Mouse (Mus musculus) erythroblast, embryonic 14.5 days (primary cell): ENCODE data around the gene Pa2g4.

Experiments used
- GATA1 ChIP-seq: IDR thresholded peaks from 2 replicates; pipeline ENCODE4 v1.6.1; 2012; ENCODE audit warnings: low read length, inconsistent platforms, mixed read lengths
- TAL1 ChIP-seq: IDR thresholded peaks from 3 replicates; pipeline ENCODE4 v1.6.1; 2012; ENCODE audit warnings: low read length, inconsistent platforms, mixed read lengths

GRCm38 (mm10) chr10:128556963-128557362, 8.8 kb downstream of the Pa2g4 start:
- TF ChIP-seq GATA1 (no peak), TAL1 (no peak)
